Mouse (Mus musculus) MEL (cell line): ENCODE measurements around the gene Senp6. TPM values are rescaled to one million over a fixed set of nuclear protein-coding genes. Genes with fewer than 3 reads are reported as not detected.
A peak's percentile ranks its signal among the peaks of the same experiment; 100 is the strongest.

ENCODE experiments used
- DNase-seq: peaks from one replicate; pipeline ENCODE4 v3.0.0; 2011; ENCODE audit warnings: low read depth, low spot score
- H3K27ac ChIP-seq: 2 replicates; pipeline ENCODE4 v1.5.1; 2012; ENCODE audit warnings: low read depth, mild to moderate bottlenecking, control low read depth, low read length, moderate library complexity; ENCODE audit not compliant: control insufficient read depth
- H3K27me3 ChIP-seq, 2 experiments: fragments of 150-350 bp in 1 of 2; sonication (generic) in 1 of 2; 2 replicates each; pipeline ENCODE4 v1.6.1; 2012; ENCODE audit warnings: low read length in 2 of 2, mild to moderate bottlenecking in 2 of 2, improper control_type of control experiment in 1 of 2, moderate library complexity in 1 of 2; ENCODE audit not compliant: insufficient read depth in 2 of 2, control insufficient read depth in 1 of 2
- H3K36me3 ChIP-seq, 2 experiments: 2 replicates each; pipeline ENCODE4 v1.6.1; 2012 to 2014; ENCODE audit warnings: low read length in 2 of 2, improper control_type of control experiment in 1 of 2, inconsistent platforms in 1 of 2, mild to moderate bottlenecking in 1 of 2; ENCODE audit not compliant: insufficient read depth in 2 of 2, control insufficient read depth in 1 of 2
- H3K4me1 ChIP-seq, 2 experiments: fragments of 150-350 bp in 1 of 2; sonication (generic) in 1 of 2; 2 replicates each; pipeline ENCODE4 v1.6.1; 2012; ENCODE audit warnings: low read length in 2 of 2, improper control_type of control experiment in 1 of 2, mild to moderate bottlenecking in 1 of 2; ENCODE audit not compliant: insufficient read depth in 2 of 2, control insufficient read depth in 1 of 2
- H3K4me3 ChIP-seq, 2 experiments: fragments of 150-350 bp in 1 of 2; sonication (generic) in 1 of 2; 2 replicates each; pipeline ENCODE4 v1.5.1; 2012; ENCODE audit warnings: low read depth in 2 of 2, low read length in 2 of 2, mild to moderate bottlenecking in 2 of 2, moderate library complexity in 2 of 2, control low read depth in 1 of 2, improper control_type of control experiment in 1 of 2; ENCODE audit not compliant: control insufficient read depth in 1 of 2, insufficient read depth in 1 of 2
- H3K79me2 ChIP-seq: 2 replicates; pipeline ENCODE4 v1.6.1; 2012; ENCODE audit warnings: mild to moderate bottlenecking, low read length, moderate library complexity; ENCODE audit not compliant: control insufficient read depth, poor library complexity, insufficient read depth
- H3K9ac ChIP-seq: 2 replicates; pipeline ENCODE4 v1.6.1; 2012; ENCODE audit warnings: low read depth, mild to moderate bottlenecking, control low read depth, low read length, moderate library complexity; ENCODE audit not compliant: control insufficient read depth, poor library complexity, severe bottlenecking
- H3K9me3 ChIP-seq: fragments of 150-350 bp; sonication (generic); replicated peaks from 2 replicates; pipeline ENCODE4 v1.6.1; 2012; ENCODE audit warnings: mild to moderate bottlenecking, low read length, improper control_type of control experiment, moderate library complexity; ENCODE audit not compliant: insufficient read depth
- CTCF ChIP-seq, 3 experiments: IDR thresholded peaks in 2 of 3; conservative IDR thresholded peaks in 1 of 3; 2 replicates each; pipeline ENCODE4 v1.5.1; 2011 to 2012; ENCODE audit warnings: low read length in 3 of 3, low read depth in 2 of 3, mild to moderate bottlenecking in 2 of 3, improper control_type of control experiment in 1 of 3, inconsistent platforms in 1 of 3, mixed read lengths in 1 of 3, moderate library complexity in 1 of 3; ENCODE audit not compliant: control insufficient read depth in 1 of 3, insufficient read depth in 1 of 3, poor library complexity in 1 of 3, severe bottlenecking in 1 of 3
- EP300 ChIP-seq, 2 experiments: IDR thresholded peaks; 2 replicates each; pipeline ENCODE4 v1.6.1; 2011; ENCODE audit warnings: improper control_type of control experiment in 2 of 2, low read length in 2 of 2, low read depth in 1 of 2, mild to moderate bottlenecking in 1 of 2
- HCFC1 ChIP-seq: IDR thresholded peaks from 2 replicates; pipeline ENCODE4 v1.6.1; 2012; ENCODE audit warnings: low read depth, mild to moderate bottlenecking, inconsistent platforms, low read length, improper control_type of control experiment, moderate library complexity
- MAFK ChIP-seq: IDR thresholded peaks from 2 replicates; pipeline ENCODE4 v1.6.1; 2011; ENCODE audit warnings: low read depth, mild to moderate bottlenecking, low read length, improper control_type of control experiment, borderline replicate concordance
- MEF2A ChIP-seq: IDR thresholded peaks from 2 replicates; pipeline ENCODE4 v1.6.1; 2014; ENCODE audit warnings: low read depth, mild to moderate bottlenecking, inconsistent platforms, low read length, improper control_type of control experiment; ENCODE audit not compliant: poor library complexity, insufficient replicate concordance, severe bottlenecking; ENCODE audit errors: extremely low read depth
- MXI1 ChIP-seq: IDR thresholded peaks from 2 replicates; pipeline ENCODE4 v1.6.1; 2011; ENCODE audit warnings: mild to moderate bottlenecking, low read depth, low read length, improper control_type of control experiment
- MYB ChIP-seq: IDR thresholded peaks from 2 replicates; pipeline ENCODE4 v1.6.1; 2011; ENCODE audit warnings: mild to moderate bottlenecking, low read depth, low read length, improper control_type of control experiment
- NRF1 ChIP-seq: IDR thresholded peaks from 2 replicates; pipeline ENCODE4 v1.6.1; 2014; ENCODE audit warnings: low read depth, mild to moderate bottlenecking, inconsistent platforms, low read length, improper control_type of control experiment, moderate library complexity; ENCODE audit not compliant: poor library complexity, insufficient read depth, severe bottlenecking
- POLR2AphosphoS5 ChIP-seq: IDR thresholded peaks from 2 replicates; pipeline ENCODE4 v1.6.1; 2012; ENCODE audit warnings: low read depth, borderline replicate concordance, mild to moderate bottlenecking, inconsistent platforms, low read length, moderate library complexity, mixed read lengths
- RAD21 ChIP-seq: IDR thresholded peaks from 2 replicates; pipeline ENCODE4 v1.6.1; 2011; ENCODE audit warnings: mild to moderate bottlenecking, low read depth, low read length, improper control_type of control experiment
- SIN3A ChIP-seq: IDR thresholded peaks from 2 replicates; pipeline ENCODE4 v1.6.1; 2012; ENCODE audit warnings: low read length, improper control_type of control experiment, inconsistent platforms
- SMC3 ChIP-seq: IDR thresholded peaks from 2 replicates; pipeline ENCODE4 v1.6.1; 2011; ENCODE audit warnings: low read depth, low read length, improper control_type of control experiment
- TCF12 ChIP-seq: IDR thresholded peaks from 2 replicates; pipeline ENCODE4 v1.6.1; 2014; ENCODE audit warnings: low read depth, mild to moderate bottlenecking, inconsistent platforms, low read length, improper control_type of control experiment, moderate library complexity
- USF2 ChIP-seq, 2 experiments: IDR thresholded peaks; 2 replicates each; pipeline ENCODE4 v1.6.1; 2011 to 2012; ENCODE audit warnings: improper control_type of control experiment in 2 of 2, low read length in 2 of 2, borderline replicate concordance in 1 of 2, inconsistent platforms in 1 of 2, low read depth in 1 of 2, mild to moderate bottlenecking in 1 of 2; ENCODE audit not compliant: insufficient read depth in 1 of 2
- ZKSCAN1 ChIP-seq: IDR thresholded peaks from 2 replicates; pipeline ENCODE4 v1.6.1; 2012; ENCODE audit warnings: low read depth, mild to moderate bottlenecking, inconsistent platforms, low read length, improper control_type of control experiment, moderate library complexity
- ZMIZ1 ChIP-seq: IDR thresholded peaks from 2 replicates; pipeline ENCODE4 v1.6.1; 2012; ENCODE audit warnings: low read depth, mild to moderate bottlenecking, inconsistent platforms, low read length, improper control_type of control experiment, moderate library complexity
- polyA plus RNA-seq, 2 experiments: library from polyadenylated mRNA; stranded (reverse) in 1 of 2; unstranded in 1 of 2; fragments of >175 nt in 1 of 2; fragments of >200 nt in 1 of 2; gene quantifications; 2 replicates each; pipeline versions ENCODE4 v1.2.1 to v1.2.4; 2012; ENCODE audit warnings: low replicate concordance in 2 of 2, low read depth in 1 of 2; ENCODE audit not compliant: insufficient read length in 2 of 2, insufficient read depth in 1 of 2, missing spikeins in 1 of 2
- total RNA-seq: library from RNA; depleted of rRNA; stranded (reverse); fragments of 300-350 nt; gene quantifications from 2 replicates; pipeline ENCODE4 v1.2.3, GENCODE M21; 2012

Gene Senp6
- total and polyA plus RNA-seq, 3 experiments, result 67.0 to 670 (median 71.1) TPM

- H3K79me2 ChIP-seq, result peaks cover 82% of the 10 kb centered on the region
- H3K9ac ChIP-seq, result no peak overlapping the region
- TF ChIP-seq MEF2A (no peak), SIN3A (no peak), RAD21 (no peak), EP300 (IDR thresholded peaks at IDR 0.05; ENCODE audit: low read depth in 1 of 2, low read length in 2 of 2) (no peak), USF2 (IDR thresholded peaks at IDR 0.05; ENCODE audit: borderline replicate concordance in 1 of 2, insufficient read depth in 1 of 2, low read depth in 1 of 2, low read length in 2 of 2) (no peak), POLR2AphosphoS5 (no peak), MYB (no peak), ZMIZ1 (no peak), HCFC1 (no peak), MXI1 (no peak), NRF1 (no peak), TCF12 (no peak)
- TF ChIP-seq, all 39 proteins: peak for 0
- Histone ChIP-seq H3K4me1 (peaks cover 13 to 22% of the 10 kb centered on the region in 2 experiments), H3K27me3 (no peaks in the 10 kb centered on the region), H3K27ac (no peak overlapping the region), H3K36me3 (peaks cover 2 to 42% of the 10 kb centered on the region in 2 experiments; a peak in 3 of 4 replicates), H3K4me3 (no peak overlapping the region), H3K9me3 (no peaks in the 10 kb centered on the region)
- DNase-seq, result no peak
Observed at GRCm38 (mm10) chr9:80074067-80074466, 7.4 kb downstream of the Senp6 start.

GRCm38 (mm10) chr9:80074949-80075348 is 8.2 kb downstream of the Senp6 start:
- TF ChIP-seq ZKSCAN1 (no peak), CTCF (IDR thresholded peaks at IDR 0.05 in 2 of 3, conservative IDR thresholded peaks at IDR 0.05 in 1 of 3; ENCODE audit: control insufficient read depth in 1 of 3, insufficient read depth in 1 of 3, low read depth in 2 of 3, low read length in 3 of 3, poor library complexity in 1 of 3, severe bottlenecking in 1 of 3) (peak in 2 of 3 experiments; percentile 4 to 18; a peak in 1 of 6 replicates), MAFK (no peak), RAD21 (peak; percentile 34), SMC3 (0 out of 2 replicates have a peak, but pooled peaks have one; percentile 22)
- H3K27ac ChIP-seq, result no peak overlapping the region
- peaks cover 82% of the 10 kb centered on the region for H3K79me2 ChIP-seq
- DNase-seq, result no peak
- peaks cover 3 to 34% of the 10 kb centered on the region in 2 experiments for H3K36me3 ChIP-seq
- no peaks in the 10 kb centered on the region for H3K9me3 ChIP-seq
- no peaks in the 10 kb centered on the region for H3K27me3 ChIP-seq
- no peak overlapping the region for H3K4me3 ChIP-seq
- H3K4me1 ChIP-seq, result peaks cover 9 to 15% of the 10 kb centered on the region in 2 experiments
- H3K9ac ChIP-seq, result no peak overlapping the region
